Mouse (Mus musculus) mesoderm, embryonic 11.5 days (tissue): Measurements from ENCODE around the gene Usp49.
"Not testable (repeated sequence)": the region's sequence is repeated elsewhere in the genome, so short reads cannot be mapped to it uniquely, and the experiment has no call there.

ENCODE experiments used
- DNase-seq: peaks from one replicate; pipeline ENCODE4 v3.0.0-alpha.2; 2012; ENCODE audit warnings: low read depth, low spot score

Usp49 gene

DNA sequence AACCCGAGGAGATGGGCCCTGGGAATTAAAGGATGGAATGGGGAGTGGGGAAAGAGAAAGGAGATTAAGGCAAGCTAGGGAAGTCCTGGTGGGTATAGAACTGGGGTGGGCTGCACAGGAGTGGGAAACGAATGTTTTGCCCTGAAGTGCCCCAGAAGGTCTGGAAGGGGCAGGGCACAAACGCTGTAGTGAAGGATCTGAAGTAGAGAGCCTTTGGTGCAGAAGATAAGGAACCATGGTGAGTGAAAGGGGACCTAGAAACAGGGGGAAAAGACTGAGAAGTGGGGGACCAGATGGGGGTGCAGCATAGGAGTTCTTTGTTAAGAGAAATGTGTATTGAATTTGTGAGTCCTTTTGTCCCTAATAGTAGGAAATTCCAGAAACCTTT lies at the start of gene Usp49:
Gene Usp49 (plus strand): TSS at position 13 of the 388 bp plus-strand sequence.
- no peak for DNase-seq

DNA sequence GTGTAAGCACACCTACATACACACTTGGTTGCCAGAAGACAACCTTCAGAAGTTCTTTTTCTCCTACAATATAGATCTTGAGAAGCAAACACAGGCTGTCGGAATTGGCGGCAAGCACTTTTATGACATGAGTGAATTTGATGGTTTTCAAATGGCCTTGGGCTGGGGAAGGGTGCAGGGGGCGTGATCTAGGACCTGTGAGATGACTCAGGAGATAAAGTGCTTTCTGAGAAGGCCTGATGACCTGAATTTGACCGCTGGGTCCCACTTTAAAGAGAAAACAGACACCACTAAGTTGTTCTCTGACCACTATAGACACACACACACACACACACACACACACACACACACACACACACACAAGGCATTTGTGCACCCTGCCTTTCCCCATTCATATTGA lies 49.5 kb upstream of the Usp49 start:
- no peak for DNase-seq

DNA sequence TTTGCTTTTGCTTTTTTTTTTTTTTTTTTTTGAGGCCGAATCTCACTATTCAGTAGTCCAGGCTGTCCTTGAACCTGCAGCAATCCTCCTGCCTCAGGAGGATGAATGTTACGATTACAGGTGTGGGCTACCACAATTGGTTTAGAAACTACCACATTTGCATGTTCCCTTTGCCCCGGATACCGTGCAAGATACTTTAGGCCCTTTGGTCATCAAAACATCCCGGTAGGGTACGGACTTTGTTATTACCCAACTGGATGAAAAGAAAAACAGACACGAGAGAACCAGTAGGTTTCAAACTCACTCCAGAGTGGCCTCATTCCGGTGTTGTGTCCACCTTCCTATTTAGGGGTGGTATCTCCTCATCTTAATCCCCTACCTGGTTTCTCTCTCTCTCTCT lies 42.0 kb upstream of the Usp49 start:
- DNase-seq = no peak

DNA sequence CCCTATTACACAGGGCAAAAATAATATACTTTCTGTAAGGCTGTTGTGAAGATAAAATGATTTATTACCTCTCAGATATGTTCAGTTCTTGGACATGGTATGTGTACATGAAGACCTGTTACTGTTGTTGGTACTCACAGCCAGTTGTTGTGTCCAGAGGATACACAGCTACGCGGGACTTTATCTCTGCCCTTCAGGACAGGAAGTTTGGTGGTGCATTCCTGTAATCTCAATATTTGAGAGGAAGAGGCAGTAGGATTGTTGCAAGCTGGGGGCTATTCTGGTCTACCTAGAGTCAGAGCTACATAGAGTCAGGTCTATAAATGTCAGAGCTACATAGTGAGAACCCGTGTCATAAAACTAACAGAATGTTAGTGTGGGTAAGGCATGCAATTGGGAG lies 39.4 kb upstream of the Usp49 start:
- no peak for DNase-seq

DNA sequence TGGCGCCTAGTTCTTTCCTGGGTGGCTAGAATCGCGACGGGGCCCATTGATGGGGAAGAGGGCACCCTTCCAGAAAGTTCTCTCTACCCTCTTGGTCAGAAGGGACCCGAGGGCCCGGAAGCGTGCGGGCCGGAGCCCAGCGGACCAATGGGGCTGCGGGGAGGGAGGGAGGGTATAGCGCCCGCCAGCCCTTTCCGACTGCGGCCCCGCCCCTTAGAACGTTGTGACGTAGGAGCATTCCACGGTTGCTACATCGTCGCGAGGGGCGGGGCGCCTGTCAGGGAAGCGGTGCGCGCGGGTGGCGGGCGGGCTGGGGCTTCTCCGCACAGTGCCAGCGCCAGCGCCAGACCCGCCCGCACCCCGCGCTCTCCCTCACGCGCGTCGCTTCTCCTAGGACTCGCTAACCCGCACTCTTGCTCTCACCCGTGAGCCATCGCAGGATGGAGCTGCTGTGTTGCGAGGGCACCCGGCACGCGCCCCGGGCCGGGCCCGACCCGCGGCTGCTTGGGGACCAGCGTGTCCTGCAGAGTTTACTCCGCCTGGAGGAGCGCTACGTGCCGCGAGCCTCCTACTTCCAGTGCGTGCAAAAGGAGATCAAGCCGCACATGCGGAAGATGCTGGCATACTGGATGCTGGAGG lies 37.2 kb upstream of the Usp49 start:
- DNase-seq = peak; percentile 94

DNA sequence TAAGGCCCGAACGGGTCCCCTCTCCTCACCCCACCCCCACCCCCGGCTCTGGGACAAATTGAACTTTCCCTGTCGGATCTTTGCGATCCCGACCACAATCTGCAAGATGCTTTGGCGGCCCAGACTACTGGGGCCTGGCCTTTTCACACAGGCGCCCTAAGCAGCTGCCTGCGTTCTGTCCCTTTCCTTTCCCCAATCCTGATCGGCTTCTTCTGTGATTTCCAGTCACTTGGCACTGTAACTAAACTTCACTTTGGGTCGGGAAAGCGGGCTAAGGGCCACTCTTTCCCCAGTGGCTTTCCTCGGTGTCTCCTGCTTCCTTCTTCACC lies 36.7 kb upstream of the Usp49 start:
- DNase-seq = no peak

DNA sequence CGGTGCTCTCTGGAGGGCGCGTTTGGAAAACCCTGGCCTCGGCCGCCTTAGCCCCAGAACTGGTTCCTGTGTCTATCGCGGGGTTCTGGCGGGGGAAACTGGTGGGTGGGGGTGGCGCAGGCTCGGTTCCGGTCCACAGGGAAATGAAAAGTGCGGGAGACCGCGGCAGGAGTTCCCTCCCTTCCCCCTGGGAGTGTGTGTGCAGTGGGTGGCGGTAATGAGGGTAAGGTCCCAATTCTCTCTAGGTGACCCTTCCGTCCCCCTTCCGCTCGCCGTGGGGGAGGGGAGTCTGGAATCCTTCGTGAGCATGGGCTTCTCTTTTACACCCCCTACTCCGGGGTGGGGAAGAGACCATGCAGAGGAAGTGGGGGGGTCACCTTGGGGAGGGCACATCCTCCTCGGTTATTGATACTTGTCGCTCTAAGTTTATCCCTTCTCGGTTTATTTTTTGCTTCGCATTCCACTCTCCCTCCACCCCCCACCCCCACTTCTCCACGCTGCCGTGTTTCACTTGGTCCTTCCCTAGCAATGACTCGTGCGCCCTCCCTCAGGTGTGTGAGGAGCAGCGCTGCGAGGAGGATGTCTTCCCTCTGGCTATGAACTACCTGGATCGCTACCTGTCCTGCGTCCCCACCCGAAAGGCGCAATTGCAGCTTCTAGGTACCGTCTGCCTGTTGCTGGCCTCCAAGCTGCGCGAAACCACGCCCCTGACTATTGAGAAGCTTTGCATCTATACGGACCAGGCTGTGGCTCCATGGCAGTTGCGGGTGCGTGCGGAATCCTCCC lies 36.1 kb upstream of the Usp49 start:
- DNase-seq = no peak

DNA sequence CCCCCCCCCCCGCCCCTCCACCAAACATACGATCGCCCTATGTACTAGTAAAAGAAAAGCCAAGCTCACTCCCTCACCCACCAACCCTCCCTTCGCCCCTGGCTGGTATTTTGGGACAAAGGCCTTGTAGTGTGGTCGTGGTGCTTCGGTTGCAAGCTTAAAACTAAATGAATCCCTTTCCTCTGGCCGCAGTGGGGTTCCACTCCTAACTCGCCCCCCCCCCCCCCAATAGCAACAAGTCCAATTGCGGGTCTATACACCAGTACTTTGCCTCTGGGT lies 35.6 kb upstream of the Usp49 start:
- no peak for DNase-seq

DNA sequence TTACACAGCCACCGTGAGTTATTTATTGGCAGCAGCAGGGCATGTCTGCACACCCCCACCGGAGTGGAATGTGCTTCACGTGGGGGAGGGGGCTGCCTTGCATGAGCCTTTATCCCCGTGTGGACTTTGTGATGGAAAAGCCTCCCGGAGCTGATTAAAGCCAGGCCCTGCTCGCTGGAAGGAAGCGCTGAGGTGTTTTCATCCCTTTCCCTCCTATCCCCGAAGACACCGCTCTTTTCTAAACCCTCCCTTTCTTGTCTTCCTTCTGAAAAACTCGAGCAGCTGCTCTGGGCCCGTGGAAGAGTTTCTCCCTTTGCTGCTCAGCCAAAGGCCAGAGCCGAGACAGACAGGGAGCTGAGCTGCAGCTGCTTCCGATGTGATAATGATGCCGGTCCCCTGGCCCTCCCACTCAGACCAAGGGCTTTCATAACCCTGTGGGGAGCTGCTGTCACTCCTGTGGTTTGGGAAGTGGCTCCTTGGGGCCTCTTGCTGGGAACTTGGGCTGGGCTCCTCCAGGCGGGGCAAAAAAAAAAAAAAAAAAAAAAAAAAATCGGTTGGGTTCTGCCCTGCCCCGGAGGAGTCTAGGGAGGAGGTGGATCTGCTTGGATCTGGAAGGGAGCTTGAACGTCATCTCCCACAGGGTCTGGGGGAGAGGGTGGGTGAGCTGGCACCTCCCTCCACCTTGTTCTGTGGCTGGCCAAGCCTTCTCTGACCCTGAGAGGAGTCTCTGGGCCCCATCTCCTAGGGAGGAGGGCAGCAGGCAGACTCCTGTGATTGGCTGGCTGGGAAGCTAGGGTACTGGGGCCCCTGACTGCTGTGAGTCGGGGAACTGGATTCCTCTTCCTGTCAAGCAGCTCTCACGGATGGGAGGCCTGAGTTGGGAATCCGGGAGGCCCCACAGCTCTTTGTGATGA lies 35.0 kb upstream of the Usp49 start:
- peak; percentile 76 for DNase-seq

DNA sequence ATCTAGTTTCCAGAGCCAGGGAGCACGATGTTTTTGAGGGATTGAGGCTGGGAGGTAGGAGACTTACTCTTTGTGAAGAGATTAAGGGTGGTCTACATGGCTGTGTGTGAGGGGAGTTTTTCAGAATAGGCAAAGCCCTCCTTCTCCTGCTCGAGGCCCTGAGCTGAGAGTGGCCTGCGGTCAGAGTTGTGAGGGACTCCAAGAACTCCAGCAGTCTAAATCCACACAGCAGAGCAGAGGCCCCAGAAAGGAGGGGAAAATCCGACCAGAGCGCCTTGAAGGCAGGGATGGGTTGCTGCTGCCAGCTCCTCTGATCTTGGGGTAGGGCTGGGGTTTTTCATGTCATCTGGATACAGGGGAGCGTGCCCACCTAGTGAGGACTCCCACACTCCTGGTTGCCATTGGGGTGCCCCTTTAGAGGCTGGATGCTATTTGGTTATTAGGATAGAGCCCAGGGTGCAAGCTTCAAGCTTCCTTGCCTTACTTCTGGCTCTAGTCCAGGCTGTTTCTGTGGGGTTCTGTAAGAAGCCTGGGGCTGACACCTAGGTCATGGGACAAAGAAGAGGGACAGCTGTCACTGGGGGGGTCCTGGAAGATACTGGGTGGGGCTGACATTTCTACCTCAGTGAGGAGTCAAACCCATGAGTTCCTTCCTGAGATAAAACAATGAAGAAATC lies 34.2 kb upstream of the Usp49 start:
- DNase-seq = no peak

DNA sequence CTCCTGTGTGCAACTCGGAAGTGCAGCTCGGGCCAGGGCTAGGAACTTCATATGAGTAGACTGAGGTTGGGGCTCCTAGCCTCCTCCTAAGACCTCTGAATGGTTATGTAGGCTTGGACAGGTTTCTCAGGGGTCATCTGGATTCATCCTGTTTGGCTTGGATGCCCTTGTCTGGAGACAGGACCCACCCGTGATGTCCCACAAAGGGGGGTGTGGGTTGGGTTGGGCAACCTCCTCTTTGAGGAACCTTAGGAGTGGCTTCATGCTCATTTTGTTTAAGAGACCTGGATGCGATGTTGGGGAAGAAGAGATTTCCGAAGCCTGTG lies 33.7 kb upstream of the Usp49 start:
- no peak for DNase-seq

DNA sequence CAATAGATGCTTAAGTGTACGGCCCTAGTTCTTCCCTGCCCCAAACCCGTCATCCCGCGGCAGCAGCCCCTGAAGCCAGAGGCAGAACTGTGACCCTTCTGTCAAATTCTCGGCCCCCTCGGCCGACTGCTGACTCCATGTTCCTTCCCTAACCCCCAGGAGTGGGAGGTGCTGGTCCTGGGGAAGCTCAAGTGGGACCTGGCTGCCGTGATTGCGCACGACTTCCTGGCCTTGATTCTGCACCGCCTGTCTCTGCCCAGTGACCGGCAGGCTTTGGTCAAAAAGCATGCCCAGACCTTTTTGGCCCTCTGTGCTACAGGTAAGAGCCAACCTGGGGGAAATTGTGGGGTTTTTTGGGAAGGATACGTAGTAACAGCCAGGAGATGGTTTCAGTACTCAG lies 33.2 kb upstream of the Usp49 start:
- DNase-seq = no peak

DNA sequence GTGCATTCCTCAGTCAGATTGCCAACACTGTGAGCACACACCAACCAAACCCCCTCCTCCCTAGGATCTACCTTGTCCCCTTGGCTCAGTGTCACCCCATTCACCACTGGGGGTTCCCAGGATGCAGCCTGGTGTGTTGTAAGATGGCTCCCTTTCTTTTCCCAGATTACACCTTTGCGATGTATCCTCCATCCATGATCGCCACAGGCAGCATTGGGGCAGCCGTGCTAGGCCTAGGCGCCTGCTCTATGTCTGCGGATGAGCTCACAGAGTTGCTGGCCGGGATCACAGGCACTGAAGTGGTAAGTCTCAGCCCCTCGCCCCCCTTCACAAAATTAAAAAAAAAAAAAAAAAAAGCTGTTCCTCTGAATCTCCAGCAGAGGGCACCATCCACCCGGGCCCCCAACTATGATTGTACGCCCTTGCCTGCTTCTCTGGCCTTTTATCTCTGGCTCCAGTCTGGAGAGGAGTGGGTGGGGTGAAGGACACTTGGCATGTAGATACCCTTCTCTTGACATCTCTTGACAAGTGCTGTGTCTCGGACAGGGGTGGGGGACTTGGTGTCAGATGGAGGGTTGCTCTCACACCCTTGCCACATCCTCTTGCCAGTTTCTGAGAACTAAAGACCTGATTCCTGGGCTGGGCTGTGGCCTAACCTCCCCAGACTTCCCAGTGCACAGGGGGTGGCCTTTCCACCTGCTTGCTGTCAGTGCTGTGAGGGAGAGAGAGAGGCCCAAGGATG lies 32.5 kb upstream of the Usp49 start:
- peak; percentile 71 for DNase-seq

DNA sequence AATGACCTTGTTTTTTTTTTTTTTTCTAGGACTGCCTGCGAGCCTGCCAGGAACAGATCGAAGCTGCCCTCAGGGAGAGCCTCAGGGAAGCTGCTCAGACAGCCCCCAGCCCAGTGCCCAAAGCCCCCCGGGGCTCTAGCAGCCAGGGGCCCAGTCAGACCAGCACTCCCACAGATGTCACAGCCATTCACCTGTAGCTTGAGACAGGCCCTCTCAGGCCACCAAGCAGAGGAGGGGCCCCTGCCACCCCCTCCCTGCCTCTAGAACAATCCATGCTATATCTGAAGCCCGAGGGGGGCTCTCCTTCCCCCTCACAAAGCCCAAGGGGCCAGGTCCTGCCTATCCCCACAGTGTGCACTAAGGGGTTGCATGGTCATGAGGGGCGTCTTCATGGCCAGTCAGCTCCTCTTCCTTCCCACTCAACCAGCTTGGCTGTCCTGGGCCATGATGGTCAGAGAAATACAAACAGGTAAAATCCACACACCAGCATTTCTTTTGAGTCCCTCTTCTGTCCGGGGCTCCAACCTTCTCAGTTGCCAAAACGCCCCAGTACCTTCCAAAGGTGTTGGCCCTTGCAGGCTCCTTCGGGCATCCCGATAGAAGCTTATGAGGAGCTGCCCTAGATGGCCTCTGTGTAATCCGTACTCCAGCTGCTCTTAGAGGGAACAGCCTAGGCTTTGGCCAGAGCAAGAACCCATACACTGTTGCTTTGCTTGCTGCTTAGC lies 31.7 kb upstream of the Usp49 start:
- DNase-seq = not testable (repeated sequence)

DNA sequence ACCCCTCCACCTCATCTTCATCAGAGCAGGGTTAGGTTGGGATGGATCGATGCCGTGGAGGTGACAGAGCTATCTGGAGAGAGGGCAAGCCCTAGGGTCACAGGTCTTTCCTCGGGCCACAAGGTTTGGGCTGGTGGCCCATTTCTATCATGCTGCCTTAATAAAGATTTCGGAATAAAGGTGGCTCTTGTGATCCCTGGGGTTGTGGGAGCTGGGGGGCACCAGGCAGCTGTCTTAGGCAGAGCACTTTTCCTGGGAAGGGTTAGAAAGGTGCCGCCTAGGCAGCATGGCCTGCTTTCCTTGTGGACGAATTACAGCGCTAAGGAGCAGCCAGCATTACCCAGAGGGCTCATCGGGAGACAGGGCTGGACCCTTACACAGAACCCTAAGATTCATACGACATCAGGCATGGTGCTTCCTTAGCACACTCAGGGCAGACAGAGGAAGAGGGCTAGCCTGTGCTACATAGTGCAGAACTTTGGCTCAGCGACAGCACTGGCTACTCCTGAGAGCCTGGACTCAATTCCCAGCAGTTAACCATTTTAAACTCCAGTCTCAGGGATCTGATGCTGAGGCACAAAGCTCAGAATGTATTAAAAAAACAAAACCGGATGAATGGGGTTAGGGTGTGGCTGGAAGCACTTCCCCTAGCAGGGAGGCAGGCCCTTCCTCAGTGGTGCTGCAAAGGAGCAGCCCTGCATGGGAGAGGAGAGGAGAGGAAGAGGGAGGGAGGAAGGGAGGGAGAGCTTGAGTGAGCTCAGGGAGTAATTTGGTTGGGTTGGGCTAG lies 30.8 kb upstream of the Usp49 start:
- DNase-seq = no peak

DNA sequence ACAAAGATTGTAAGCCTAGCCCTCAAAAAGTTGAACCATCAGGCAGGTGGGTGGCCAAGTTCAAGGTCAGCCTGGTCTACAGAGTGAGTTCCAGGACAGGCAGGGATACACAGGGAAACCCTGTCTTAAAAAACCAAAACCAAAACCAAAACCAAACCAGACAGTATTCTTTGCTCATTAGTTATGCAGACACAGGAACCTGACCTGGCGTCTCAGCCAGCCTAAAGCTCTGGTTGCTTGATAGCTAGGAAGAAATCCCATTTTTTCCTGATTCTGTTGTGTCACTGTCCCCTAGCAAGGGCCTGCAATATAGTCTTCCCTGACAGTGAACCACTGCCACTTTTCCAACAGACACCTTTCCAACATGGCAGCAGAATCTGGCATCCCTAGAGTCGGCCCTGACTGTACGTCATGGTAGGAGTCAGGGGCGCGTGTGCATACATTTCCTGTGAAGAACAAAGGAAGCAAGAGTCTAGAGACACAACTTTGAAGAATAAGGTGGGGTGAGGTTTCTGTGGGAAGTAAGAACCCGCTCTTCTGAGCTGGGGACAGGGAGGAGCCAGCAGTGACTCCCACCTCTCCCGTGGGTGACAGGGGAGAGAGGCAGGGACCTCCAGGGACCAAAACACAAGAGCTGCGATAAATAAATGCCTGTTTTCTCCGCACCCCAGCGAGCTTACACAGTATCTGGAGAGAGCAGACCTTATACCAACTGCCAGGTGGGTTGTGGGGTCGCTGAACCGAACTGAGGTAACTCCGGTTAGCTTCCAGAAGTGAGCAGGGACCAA lies 29.7 kb upstream of the Usp49 start:
- no peak for DNase-seq

DNA sequence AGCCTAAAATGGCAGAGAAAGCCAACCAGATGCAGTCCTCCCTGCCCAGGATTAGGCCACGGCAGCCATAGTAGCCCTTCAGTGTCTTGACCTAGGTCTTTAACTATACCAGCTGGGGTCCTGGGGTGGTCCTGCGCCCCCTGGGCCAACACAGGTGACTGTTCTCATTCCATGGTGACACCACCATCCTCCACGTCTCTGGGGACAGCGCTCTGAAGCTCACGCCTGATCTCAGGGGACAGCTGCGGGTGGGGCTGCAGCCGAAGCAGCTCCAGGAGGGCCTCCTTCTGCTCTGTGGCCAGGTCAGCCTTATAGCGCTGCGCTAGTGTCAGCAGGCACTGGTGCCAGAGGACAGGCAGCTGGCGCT lies 29.1 kb upstream of the Usp49 start:
- DNase-seq = no peak

DNA sequence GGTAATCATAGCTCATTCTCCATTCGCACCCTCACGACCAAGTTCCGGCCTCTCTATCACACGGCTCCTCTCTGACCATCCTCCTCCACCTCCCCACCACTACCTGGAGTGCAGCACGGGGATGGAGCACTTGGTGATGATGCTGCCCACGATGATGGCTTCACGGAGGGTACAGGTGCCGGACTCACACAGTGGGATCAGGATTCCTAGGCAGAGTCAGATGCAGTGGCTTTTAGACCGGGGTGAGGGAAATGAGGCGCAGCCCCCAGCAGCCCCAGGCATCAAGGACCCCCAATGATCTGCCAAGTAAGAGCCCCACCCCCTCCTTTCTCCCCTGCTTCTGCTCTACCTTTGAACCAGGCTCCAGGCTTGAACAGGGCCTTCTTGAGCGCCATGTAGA lies 28.2 kb upstream of the Usp49 start:
- no peak for DNase-seq

DNA sequence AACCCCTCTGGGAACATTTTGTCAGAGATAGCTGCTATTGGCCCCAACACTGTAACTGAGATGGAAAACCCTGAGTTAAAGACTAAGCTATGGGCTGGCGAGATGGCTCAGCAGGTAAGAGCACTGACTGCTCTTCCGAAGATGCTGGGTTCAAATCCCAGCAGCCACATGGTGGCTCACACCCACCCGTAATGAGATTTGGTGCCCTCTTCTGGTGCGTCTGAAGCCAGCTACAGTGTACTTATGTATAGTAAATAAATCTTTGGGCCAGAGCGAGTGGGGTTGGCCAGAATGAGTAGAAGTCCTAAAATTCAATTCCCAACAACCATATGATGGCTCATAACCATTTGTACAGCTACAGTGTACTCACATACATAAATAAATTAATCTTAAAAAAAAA lies 24.3 kb upstream of the Usp49 start:
- no peak for DNase-seq

DNA sequence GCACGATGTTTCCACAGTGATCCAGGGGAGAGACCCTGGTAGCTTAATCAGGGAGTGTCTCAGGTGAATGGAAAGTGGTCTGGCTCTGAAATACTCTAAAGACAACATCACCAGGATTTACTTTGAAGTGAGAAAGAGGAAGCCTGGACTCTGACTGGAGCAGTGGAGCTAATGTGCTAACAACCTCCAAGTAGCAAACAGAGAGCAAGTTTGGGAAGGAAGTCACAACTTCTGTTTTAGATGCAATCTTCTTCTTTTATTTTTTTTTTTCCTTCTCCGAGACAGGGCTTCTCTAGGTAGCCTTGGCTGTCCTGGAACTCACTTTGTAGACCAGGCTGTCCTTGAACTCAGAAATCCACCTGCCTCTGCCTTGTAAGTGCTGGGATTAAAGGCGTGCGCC lies 21.3 kb upstream of the Usp49 start:
- no peak for DNase-seq
